Mouse (Mus musculus) G1E (cell line): ENCODE results near the gene 5730596B20Rik. TPM values are rescaled to one million over a fixed set of nuclear protein-coding genes. Genes with fewer than 3 reads are reported as not detected.

ENCODE experiments used
- ATAC-seq: 2 replicates; pipeline ENCODE4 v1.8.0; 2016; ENCODE audit warnings: mild to moderate bottlenecking; ENCODE audit not compliant: insufficient number of reproducible peaks, poor library complexity, low FRiP score, severe bottlenecking; ENCODE audit errors: extremely low read depth
- DNase-seq: peaks from one replicate; pipeline ENCODE4 v3.0.0; 2012; ENCODE audit warnings: low spot score
- H3K27me3 ChIP-seq: 2 replicates; pipeline ENCODE4 v1.6.1; 2012; ENCODE audit warnings: mild to moderate bottlenecking, low read length, inconsistent platforms; ENCODE audit not compliant: insufficient read depth
- H3K36me3 ChIP-seq: replicated peaks from 2 replicates; pipeline ENCODE3; 2012; ENCODE audit warnings: mild to moderate bottlenecking, inconsistent platforms
- H3K4me1 ChIP-seq: 2 replicates; pipeline ENCODE4 v1.6.1; 2012; ENCODE audit warnings: low read depth, low read length, inconsistent platforms, mixed read lengths; ENCODE audit not compliant: insufficient read depth
- H3K4me3 ChIP-seq: 2 replicates; pipeline ENCODE4 v1.5.1; 2012; ENCODE audit warnings: low read depth, mild to moderate bottlenecking, inconsistent platforms, low read length, moderate library complexity, mixed read lengths
- H3K9me3 ChIP-seq: replicated peaks from 2 replicates; pipeline ENCODE4 v1.6.1; 2012; ENCODE audit warnings: inconsistent platforms
- CTCF ChIP-seq: IDR thresholded peaks from 2 replicates; pipeline ENCODE4 v1.5.1; 2012; ENCODE audit warnings: low read depth, low read length, inconsistent platforms, mixed read lengths
- GATA1 ChIP-seq: IDR thresholded peaks from 2 replicates; pipeline ENCODE4 v1.6.1; 2012; ENCODE audit warnings: borderline replicate concordance, low read length, inconsistent platforms, mixed read lengths
- GATA2 ChIP-seq: IDR thresholded peaks from 2 replicates; pipeline ENCODE4 v1.6.1; 2012; ENCODE audit warnings: low read depth, low read length, inconsistent platforms, borderline replicate concordance
- POLR2AphosphoS5 ChIP-seq: IDR thresholded peaks from 2 replicates; pipeline ENCODE4 v1.6.1; 2012; ENCODE audit warnings: low read depth, low read length, inconsistent platforms; ENCODE audit not compliant: insufficient replicate concordance
- TAL1 ChIP-seq: conservative IDR thresholded peaks from 2 replicates; pipeline ENCODE4 v1.6.1; 2012; ENCODE audit warnings: low read depth, low read length, inconsistent platforms, mixed read lengths
- polyA plus RNA-seq: library from polyadenylated mRNA; stranded (reverse); fragments of >175 nt; gene quantifications from 2 replicates; pipeline ENCODE4 v1.2.3, GENCODE M21; 2012
- total RNA-seq, 2 experiments: library from RNA; stranded (forward) in 1 of 2; stranded (reverse) in 1 of 2; fragments of 200-1000 nt in 1 of 2; fragments of >200 nt in 1 of 2; fragmentation: Nextera tagmentation in 1 of 2; gene quantifications; 2 replicates each; pipeline ENCODE4 v1.2.3; 2014 to 2017

5730596B20Rik gene
- total and polyA plus RNA-seq, 3 experiments = 0.05 TPM; not detected in 2

DNA sequence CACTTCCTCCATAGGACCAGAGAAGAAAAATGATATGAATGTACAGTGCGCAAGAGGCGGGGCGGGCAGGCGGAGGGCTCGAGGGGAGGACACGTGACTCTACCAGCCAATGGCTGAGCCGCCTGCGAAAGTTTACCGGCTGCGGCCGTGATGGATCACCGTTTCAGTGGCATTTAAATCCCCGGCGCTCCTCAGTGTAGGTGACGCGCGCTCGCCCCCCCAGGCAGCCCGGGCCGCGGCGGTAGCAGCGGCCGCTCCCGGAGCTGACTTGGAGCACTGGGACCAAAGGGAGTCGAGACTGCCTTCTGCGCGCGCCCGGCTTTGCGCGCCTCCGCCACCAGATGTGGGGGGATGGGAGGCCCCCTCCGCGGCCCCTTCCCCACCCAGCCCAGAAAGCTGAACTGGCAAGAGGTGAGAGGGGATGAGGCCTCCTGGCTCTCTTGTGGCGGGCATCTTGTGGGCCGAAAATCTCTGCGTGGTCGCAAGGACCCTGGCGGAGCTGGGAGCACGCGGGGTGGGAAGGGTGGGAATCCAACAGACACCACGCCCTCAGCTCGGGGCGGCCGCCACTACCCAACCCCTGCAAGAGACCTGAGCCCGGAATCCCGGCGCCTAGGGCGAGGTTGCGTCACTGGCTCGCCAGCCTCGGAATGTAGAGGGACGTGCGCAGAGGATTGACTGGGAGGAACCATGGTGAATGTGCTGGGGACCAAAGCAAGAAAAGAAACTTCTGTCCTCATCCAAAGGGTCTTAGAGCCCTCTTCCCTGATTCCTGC, 18.8 kb upstream of the 5730596B20Rik start, which contains the start of gene Hoxa1:
TSS of gene Hoxa1 (minus strand) at position 42 of the 776 bp plus-strand sequence.
- H3K27me3 ChIP-seq = peaks cover 23% of the 10 kb centered on the region
- no peak for DNase-seq
- no peaks in the 10 kb centered on the region for H3K36me3 ChIP-seq

GRCm38 (mm10) chr6:52159164-52159761, 18.0 kb upstream of the 5730596B20Rik start:
- no peaks in the 10 kb centered on the region for H3K9me3 ChIP-seq
- no peaks in the 10 kb centered on the region for H3K36me3 ChIP-seq
- H3K4me1 ChIP-seq = no peaks in the 10 kb centered on the region
- TF ChIP-seq POLR2AphosphoS5 (no peak), GATA1 (no peak), TAL1 (no peak), GATA2 (no peak), CTCF (no peak)
- H3K27me3 ChIP-seq = peaks cover 31% of the 10 kb centered on the region
- DNase-seq (no peak), ATAC-seq (no peak)
- H3K4me3 ChIP-seq = no peak overlapping the region

More for the DNA sequence above, 18.8 kb upstream of the 5730596B20Rik start, which contains the start of gene Hoxa1:
- Histone ChIP-seq H3K4me3 (no peak within 1 kb of the TSS), H3K4me1 (no peaks in the 10 kb centered on the region), H3K9me3 (no peaks in the 10 kb centered on the region)
- TF ChIP-seq GATA2 (no peak), POLR2AphosphoS5 (no peak), GATA1 (no peak)
- ATAC-seq = no peak

DNA sequence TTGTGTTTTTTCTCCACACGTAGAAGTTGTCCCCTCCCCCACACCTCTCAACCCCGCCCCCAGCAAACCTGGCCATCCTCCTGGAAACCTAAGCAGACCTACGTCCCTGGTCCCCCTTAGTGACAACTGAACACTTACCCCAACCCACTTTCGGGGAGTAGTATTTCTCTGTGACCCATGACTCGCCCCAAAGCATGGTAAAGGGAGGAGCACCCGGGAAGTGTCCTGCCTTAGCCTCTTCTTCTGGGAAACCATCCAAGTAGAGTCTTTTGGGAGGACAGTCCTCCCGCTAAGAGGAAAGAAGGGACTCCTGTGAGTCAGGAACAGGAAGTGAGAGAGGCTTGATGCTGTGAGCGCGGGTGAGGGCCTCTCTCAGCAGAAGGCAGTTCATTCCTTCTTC, 17.3 kb upstream of the 5730596B20Rik start:
- Histone ChIP-seq H3K4me3 (no peak overlapping the region), H3K9me3 (no peaks in the 10 kb centered on the region), H3K36me3 (no peaks in the 10 kb centered on the region), H3K27me3 (peaks cover 36% of the 10 kb centered on the region), H3K4me1 (no peaks in the 10 kb centered on the region)
- TF ChIP-seq POLR2AphosphoS5 (no peak), GATA2 (no peak), GATA1 (no peak), CTCF (no peak), TAL1 (no peak)
- DNase-seq (no peak), ATAC-seq (no peak)

DNA sequence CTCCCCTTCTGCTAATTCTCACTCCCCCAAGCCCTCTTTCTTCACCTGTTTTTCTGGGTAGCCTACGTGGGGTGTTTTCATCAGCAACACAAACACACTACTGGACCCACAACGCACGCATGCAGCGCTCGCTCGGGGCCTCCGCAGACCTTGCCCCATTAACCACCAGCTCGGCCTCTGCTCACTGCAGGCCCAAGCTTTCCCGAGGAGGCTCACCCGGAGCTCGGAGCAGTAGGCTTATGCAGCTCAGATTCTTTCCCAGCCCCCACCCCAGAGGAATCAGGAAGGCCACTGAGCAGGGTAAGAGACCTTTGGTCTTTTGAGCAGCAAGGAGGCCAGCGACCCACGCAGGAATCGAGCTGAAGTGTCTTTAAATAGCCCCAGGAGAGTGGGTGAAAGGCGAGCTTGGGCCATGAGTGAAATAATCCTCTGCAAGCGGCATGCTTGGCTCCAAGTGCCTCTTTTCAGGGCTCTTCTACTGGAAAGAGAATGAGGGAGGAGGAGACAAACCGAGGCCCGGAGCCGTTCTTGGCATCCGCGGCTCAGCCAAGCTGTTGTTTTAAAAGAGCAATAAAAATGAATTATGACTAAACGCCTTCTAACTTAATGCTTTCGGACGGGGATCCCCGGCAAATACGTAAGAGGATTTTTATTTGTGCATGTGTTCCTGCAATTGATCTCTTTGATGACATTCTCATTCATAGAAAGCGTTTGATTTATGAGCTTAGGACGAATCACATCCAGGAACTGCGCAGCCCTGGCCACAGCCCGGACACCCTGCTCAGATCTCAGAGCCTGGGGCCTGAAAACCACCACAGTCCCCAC, 16.6 kb upstream of the 5730596B20Rik start:
- TF ChIP-seq GATA1 (no peak), CTCF (no peak), POLR2AphosphoS5 (no peak), TAL1 (no peak), GATA2 (no peak)
- DNase-seq = no peak

GRCm38 (mm10) chr6:52161336-52162092, 15.8 kb upstream of the 5730596B20Rik start:
- no peaks in the 10 kb centered on the region for H3K9me3 ChIP-seq
- ATAC-seq (no peak), DNase-seq (no peak)
- no peaks in the 10 kb centered on the region for H3K4me1 ChIP-seq
- TF ChIP-seq GATA1 = no peak
- TF ChIP-seq TAL1 = no peak
- TF ChIP-seq CTCF = no peak
- TF ChIP-seq GATA2 = no peak
- no peak for TF ChIP-seq POLR2AphosphoS5
- H3K36me3 ChIP-seq = no peaks in the 10 kb centered on the region
- no peak overlapping the region for H3K4me3 ChIP-seq
- H3K27me3 ChIP-seq = peaks cover 51% of the 10 kb centered on the region

More for the DNA sequence above, 16.6 kb upstream of the 5730596B20Rik start:
- Histone ChIP-seq H3K36me3 (no peaks in the 10 kb centered on the region), H3K27me3 (peaks cover 43% of the 10 kb centered on the region), H3K4me1 (no peaks in the 10 kb centered on the region), H3K4me3 (no peak overlapping the region), H3K9me3 (no peaks in the 10 kb centered on the region)
- ATAC-seq = no peak

DNA sequence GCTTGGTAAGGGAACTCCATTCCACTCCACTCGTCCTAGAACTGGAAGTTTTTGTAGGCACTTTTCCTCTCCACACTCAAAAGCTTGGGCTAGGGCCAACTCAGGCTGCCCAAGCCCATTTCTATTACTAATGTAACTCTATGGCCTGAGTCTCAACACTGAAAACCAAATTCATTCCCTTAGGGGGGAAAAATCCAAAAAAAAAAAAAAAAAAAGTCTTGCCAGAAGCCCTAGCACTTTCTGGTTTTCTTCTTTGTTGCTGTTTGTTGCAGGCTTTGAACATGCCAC, 15.3 kb upstream of the 5730596B20Rik start:
- no peak for TF ChIP-seq GATA1
- no peak for TF ChIP-seq CTCF
- no peak for TF ChIP-seq GATA2
- TF ChIP-seq TAL1 = no peak
- no peak for TF ChIP-seq POLR2AphosphoS5
- H3K4me1 ChIP-seq = no peaks in the 10 kb centered on the region
- no peak for DNase-seq

More for the DNA sequence above, 15.3 kb upstream of the 5730596B20Rik start:
- peaks cover 52% of the 10 kb centered on the region for H3K27me3 ChIP-seq
- no peaks in the 10 kb centered on the region for H3K36me3 ChIP-seq
- H3K4me3 ChIP-seq = no peak overlapping the region
- no peaks in the 10 kb centered on the region for H3K9me3 ChIP-seq
- no peak for ATAC-seq
